Mouse (Mus musculus) lung, adult 2 months (tissue): ENCODE measurements around the gene Kif24.

Experiments
- CTCF ChIP-seq: fragments of 200-500 bp; IDR thresholded peaks from 2 replicates; pipeline ENCODE4 v1.5.1; 2011; ENCODE audit warnings: mild to moderate bottlenecking, low read length, control low read depth; ENCODE audit not compliant: insufficient read depth
- POLR2A ChIP-seq: fragments of 200-500 bp; IDR thresholded peaks from 2 replicates; pipeline ENCODE4 v1.6.1; 2011; ENCODE audit warnings: low read depth, mild to moderate bottlenecking, control low read depth, low read length, borderline replicate concordance; ENCODE audit errors: extremely low read depth

DNA sequence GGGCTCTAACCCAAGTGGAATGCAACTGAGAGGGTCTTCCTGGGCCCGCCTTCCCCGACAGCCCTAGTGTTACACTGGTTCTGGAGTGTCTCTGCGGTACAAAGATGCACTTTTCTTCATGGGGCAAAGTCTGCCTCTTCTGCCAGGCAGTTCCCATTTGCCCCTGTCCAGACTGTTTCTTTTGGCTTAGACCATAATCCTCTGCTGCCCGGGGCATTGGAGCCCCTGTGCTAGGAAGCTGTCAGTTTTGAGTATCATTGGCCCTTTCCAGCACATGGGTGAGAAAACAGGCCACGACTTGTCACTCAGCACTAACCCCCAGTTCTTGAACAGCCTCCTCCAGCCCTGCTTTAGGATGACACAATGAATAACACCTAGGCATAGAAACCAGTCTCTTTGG, 75.4 kb downstream of the Kif24 start:
- TF ChIP-seq POLR2A (no peak), CTCF (no peak)
